Mouse (Mus musculus) 416B (cell line): ENCODE measurements around the gene Ntn5.
"Not testable (repeated sequence)": the region's sequence is repeated elsewhere in the genome, so short reads cannot be mapped to it uniquely, and the experiment has no call there.

Experiments
- DNase-seq: peaks from one replicate; pipeline ENCODE4 v3.0.0; 2011; ENCODE audit warnings: low read depth

Ntn5 gene

GRCm38 (mm10) chr7:45660746-45661478 lies 22.9 kb upstream of the Ntn5 start:
- DNase-seq, result peak; percentile 72

- not testable (repeated sequence) for DNase-seq
Measured at GRCm38 (mm10) chr7:45661702-45662101, 22.1 kb upstream of the Ntn5 start.

GRCm38 (mm10) chr7:45665303-45666138 lies 18.3 kb upstream of the Ntn5 start:
- DNase-seq, result no peak

- no peak for DNase-seq
Measured at GRCm38 (mm10) chr7:45666161-45666560, 17.7 kb upstream of the Ntn5 start, which contains the start of gene Fut2. Fut2 (minus strand) TSS chr7:45666394.

GRCm38 (mm10) chr7:45667761-45668160 lies 16.1 kb upstream of the Ntn5 start:
- DNase-seq, result no peak

GRCm38 (mm10) chr7:45668921-45669320 lies 14.9 kb upstream of the Ntn5 start:
- DNase-seq, result peak; percentile 67

- DNase-seq, result no peak
Measured at GRCm38 (mm10) chr7:45677627-45678295, 6.1 kb upstream of the Ntn5 start.

GRCm38 (mm10) chr7:45678513-45678912 lies 5.3 kb upstream of the Ntn5 start:
- DNase-seq, result no peak

- DNase-seq, result peak; percentile 95
Measured at GRCm38 (mm10) chr7:45679966-45680621, 3.7 kb upstream of the Ntn5 start.

- DNase-seq, result peak; percentile 60
Measured at GRCm38 (mm10) chr7:45681046-45681736, 2.6 kb upstream of the Ntn5 start.

- peak; percentile 92 for DNase-seq
Measured at GRCm38 (mm10) chr7:45682144-45683126, 1.4 kb upstream of the Ntn5 start.

- no peak for DNase-seq
Measured at GRCm38 (mm10) chr7:45685811-45686210, 2.0 kb downstream of the Ntn5 start.

- DNase-seq, result no peak
Measured at GRCm38 (mm10) chr7:45686841-45687240, 3.0 kb downstream of the Ntn5 start.

GRCm38 (mm10) chr7:45689099-45689498 lies 5.3 kb downstream of the Ntn5 start:
- no peak for DNase-seq

GRCm38 (mm10) chr7:45689800-45690199 lies 6.0 kb downstream of the Ntn5 start:
- DNase-seq, result no peak

- DNase-seq, result no peak
Measured at GRCm38 (mm10) chr7:45692364-45692763, 8.5 kb downstream of the Ntn5 start.

GRCm38 (mm10) chr7:45693921-45694591 lies 10.2 kb downstream of the Ntn5 start, which contains the start of gene Sec1:
Sec1 (minus strand) TSS chr7:45694402.
- DNase-seq, result no peak

- no peak for DNase-seq
Measured at GRCm38 (mm10) chr7:45695098-45695497, 11.3 kb downstream of the Ntn5 start.

- DNase-seq, result no peak
Measured at GRCm38 (mm10) chr7:45697894-45698293, 14.1 kb downstream of the Ntn5 start.
